Mouse (Mus musculus): ENCODE measurements around the gene AL731706.1. TPM values are rescaled to one million over a fixed set of nuclear protein-coding genes. Genes with fewer than 3 reads are reported as not detected.

AL731706.1 gene
- polyA plus RNA-seq, 1 experiment from 2014 or later, result 24.8 TPM

DNA sequence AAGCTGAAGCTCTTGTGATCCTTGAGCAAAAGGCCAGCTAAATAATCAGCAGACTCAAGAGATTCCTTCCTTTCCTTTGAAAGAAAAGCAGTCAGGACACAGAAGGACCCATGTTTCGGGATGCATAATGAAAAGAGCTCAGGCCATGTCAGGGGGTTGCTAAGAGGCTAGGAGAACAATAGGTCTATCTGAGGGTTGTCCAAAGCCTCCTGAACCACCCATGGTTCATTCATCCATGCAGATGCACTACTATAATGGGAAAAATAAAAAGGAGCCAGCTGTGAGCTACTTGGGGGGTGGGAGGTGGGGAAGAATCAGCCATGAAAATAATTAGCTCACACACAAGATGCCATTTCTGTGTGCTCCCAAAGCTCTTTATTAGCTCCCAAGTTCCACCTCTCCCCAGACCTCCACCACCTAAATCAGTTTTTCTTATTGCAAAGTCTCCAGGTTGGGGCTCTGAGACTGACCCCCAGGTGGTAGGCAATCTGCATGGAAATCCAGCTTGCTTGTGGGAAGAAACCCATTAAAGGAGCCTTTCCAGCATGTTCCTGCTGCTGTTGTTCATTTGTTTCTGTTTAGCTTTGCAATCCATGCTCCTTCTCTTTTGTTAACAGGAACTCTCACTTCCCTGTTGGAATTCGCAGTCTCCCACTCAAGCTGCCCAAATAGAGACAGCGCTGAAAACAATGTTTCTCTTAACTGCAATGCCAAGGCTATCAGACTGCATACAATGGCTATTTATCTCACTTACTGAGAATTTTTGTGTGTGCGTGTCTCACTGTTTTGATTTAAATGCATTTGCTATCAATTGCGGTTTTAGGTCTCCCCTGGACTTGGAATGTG lies 36.4 kb downstream of the AL731706.1 start:
- 50% methylated on average over 5 of the region's 5 CpGs for WGBS
- DNase-seq (ENCODE audit: low spot score) (no peak), ATAC-seq (no peak)
- Histone ChIP-seq H3K4me1 (ENCODE audit: insufficient read depth, low read depth, low read length) (no peaks in the 10 kb centered on the region), H3K27me3 (replicated peaks; ENCODE audit: insufficient read depth, low read length) (no peaks in the 10 kb centered on the region), H3K27ac (ENCODE audit: low read length) (no peak overlapping the region), H3K36me3 (ENCODE audit: insufficient read depth, low read length) (no peaks in the 10 kb centered on the region), H3K9ac (replicated peaks; ENCODE audit: low read depth) (no peak overlapping the region), H3K4me3 (ENCODE audit: low read depth, low read length) (no peak overlapping the region), H3K4me2 (replicated peaks; ENCODE audit: low read depth, low read length) (no peak overlapping the region), H3K9me3 (ENCODE audit: low read length) (no peaks in the 10 kb centered on the region)
- no peak for TF ChIP-seq CTCF (IDR thresholded peaks at IDR 0.05)
- TF ChIP-seq EP300 (IDR thresholded peaks at IDR 0.05), result no peak

DNA sequence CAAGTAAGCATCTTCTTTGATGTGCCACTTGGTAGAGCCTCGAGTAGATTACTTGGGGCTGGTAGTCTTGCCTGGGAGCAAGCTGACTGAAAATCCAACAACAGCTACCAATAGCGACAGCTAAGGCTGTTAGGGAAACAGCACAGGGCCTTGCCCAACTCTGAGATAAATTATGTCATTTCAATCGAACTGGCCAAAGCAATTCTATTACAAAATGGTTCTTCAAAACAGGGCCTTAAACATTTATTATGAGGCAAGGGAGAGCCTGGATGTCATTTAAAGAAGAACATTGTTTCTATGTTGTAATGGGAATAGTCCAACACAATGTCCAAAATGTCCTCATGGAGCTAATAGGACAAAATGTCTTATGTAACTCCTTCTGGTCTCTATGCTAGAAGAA lies 40.8 kb downstream of the AL731706.1 start:
- WGBS, result 49% methylated on average over 3 of the region's 3 CpGs
- Histone ChIP-seq H3K9me3 (ENCODE audit: low read length) (no peaks in the 10 kb centered on the region), H3K4me2 (replicated peaks; ENCODE audit: low read depth, low read length) (no peak overlapping the region), H3K4me1 (ENCODE audit: insufficient read depth, low read depth, low read length) (no peaks in the 10 kb centered on the region), H3K9ac (replicated peaks; ENCODE audit: low read depth) (no peak overlapping the region), H3K36me3 (ENCODE audit: insufficient read depth, low read length) (no peaks in the 10 kb centered on the region), H3K27ac (ENCODE audit: low read length) (no peak overlapping the region), H3K27me3 (replicated peaks; ENCODE audit: insufficient read depth, low read length) (no peaks in the 10 kb centered on the region), H3K4me3 (ENCODE audit: low read depth, low read length) (no peak overlapping the region)
- DNase-seq (ENCODE audit: low spot score) (no peak), ATAC-seq (no peak)
- TF ChIP-seq CTCF (IDR thresholded peaks at IDR 0.05) (no peak), EP300 (IDR thresholded peaks at IDR 0.05) (no peak)

DNA sequence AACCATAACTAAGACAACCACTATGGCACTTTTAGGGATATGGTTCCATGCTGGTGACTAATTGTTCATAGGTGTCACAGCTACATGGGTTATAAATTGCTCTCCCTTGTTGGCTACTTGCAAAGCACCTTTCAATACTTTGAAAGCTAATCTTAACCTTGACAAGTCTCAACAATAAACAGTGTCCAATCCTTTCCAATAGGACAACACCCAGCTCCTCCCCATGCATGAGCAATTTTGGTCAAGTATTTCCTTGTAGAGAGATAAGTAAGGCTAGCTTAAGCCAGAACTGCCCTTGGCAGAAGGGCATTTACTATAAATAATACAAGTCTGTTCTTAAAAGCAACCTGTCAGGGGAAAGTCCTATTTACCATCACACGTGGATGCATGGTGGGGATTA lies 53.2 kb downstream of the AL731706.1 start:
- Histone ChIP-seq H3K36me3 (ENCODE audit: insufficient read depth, low read length) (no peaks in the 10 kb centered on the region), H3K4me2 (replicated peaks; ENCODE audit: low read depth, low read length) (no peak overlapping the region), H3K4me1 (ENCODE audit: insufficient read depth, low read depth, low read length) (no peaks in the 10 kb centered on the region), H3K27ac (ENCODE audit: low read length) (no peak overlapping the region), H3K9me3 (ENCODE audit: low read length) (no peaks in the 10 kb centered on the region), H3K9ac (replicated peaks; ENCODE audit: low read depth) (no peak overlapping the region), H3K4me3 (ENCODE audit: low read depth, low read length) (no peak overlapping the region), H3K27me3 (replicated peaks; ENCODE audit: insufficient read depth, low read length) (no peaks in the 10 kb centered on the region)
- ATAC-seq (no peak), DNase-seq (ENCODE audit: low spot score) (no peak)
- TF ChIP-seq EP300 (IDR thresholded peaks at IDR 0.05) (no peak), CTCF (IDR thresholded peaks at IDR 0.05) (no peak)
- WGBS, result 37% methylated on average over 1 of the region's 1 CpGs

DNA sequence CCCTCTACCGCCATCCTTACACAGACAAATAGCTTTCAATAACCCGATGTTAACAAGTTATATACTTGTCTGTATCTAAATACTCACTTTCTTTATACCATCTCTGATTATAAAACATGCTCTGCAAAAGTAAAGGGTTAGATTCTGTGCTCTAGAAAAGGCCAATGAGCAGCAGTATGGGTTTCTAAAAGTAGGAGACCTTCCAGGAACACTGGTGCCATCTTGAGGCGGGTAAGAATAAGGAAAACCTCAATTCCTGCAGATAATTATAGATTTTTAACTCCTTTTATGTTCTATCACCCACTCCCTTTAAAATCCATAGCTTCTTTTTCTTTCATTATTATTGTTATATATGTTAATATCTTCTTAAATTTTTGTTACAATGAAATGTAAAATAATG lies 55.3 kb downstream of the AL731706.1 start:
- Histone ChIP-seq H3K9ac (replicated peaks; ENCODE audit: low read depth) (no peak overlapping the region), H3K9me3 (ENCODE audit: low read length) (no peaks in the 10 kb centered on the region), H3K4me3 (ENCODE audit: low read depth, low read length) (no peak overlapping the region), H3K4me1 (ENCODE audit: insufficient read depth, low read depth, low read length) (no peaks in the 10 kb centered on the region), H3K36me3 (ENCODE audit: insufficient read depth, low read length) (no peaks in the 10 kb centered on the region), H3K27me3 (replicated peaks; ENCODE audit: insufficient read depth, low read length) (no peaks in the 10 kb centered on the region), H3K27ac (ENCODE audit: low read length) (no peak overlapping the region), H3K4me2 (replicated peaks; ENCODE audit: low read depth, low read length) (no peak overlapping the region)
- DNase-seq (ENCODE audit: low spot score) (no peak), ATAC-seq (no peak)
- WGBS, result 54% methylated on average over 3 of the region's 3 CpGs
- 0 out of 2 replicates have a peak, but pooled peaks have one; percentile 12 for TF ChIP-seq CTCF (IDR thresholded peaks at IDR 0.05)
- TF ChIP-seq EP300 (IDR thresholded peaks at IDR 0.05), result no peak

DNA sequence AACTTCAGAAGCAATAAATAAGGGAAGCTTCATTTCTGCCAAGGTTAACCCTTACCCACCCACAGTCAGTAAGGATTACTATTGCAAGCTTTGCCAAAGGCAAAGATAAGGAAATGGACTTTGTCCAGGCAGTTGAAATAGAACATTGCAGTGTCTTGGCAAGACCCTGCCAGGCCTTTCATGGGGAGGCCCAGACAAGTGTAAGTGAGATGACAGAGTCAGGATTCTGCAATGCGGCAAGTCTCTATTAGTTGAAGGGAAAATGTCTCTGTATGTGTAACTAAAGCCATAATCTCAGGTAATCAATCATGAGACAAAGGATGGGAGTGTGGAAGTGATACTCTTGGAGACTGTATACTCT lies 56.5 kb downstream of the AL731706.1 start:
- Histone ChIP-seq H3K36me3 (ENCODE audit: insufficient read depth, low read length) (no peaks in the 10 kb centered on the region), H3K9me3 (ENCODE audit: low read length) (no peaks in the 10 kb centered on the region), H3K4me3 (ENCODE audit: low read depth, low read length) (no peak overlapping the region), H3K4me2 (replicated peaks; ENCODE audit: low read depth, low read length) (no peak overlapping the region), H3K4me1 (ENCODE audit: insufficient read depth, low read depth, low read length) (no peaks in the 10 kb centered on the region), H3K27ac (ENCODE audit: low read length) (no peak overlapping the region), H3K27me3 (replicated peaks; ENCODE audit: insufficient read depth, low read length) (no peaks in the 10 kb centered on the region), H3K9ac (replicated peaks; ENCODE audit: low read depth) (no peak overlapping the region)
- no peak for TF ChIP-seq CTCF (IDR thresholded peaks at IDR 0.05)
- no peak for TF ChIP-seq EP300 (IDR thresholded peaks at IDR 0.05)
- WGBS, result 67% methylated on average over 1 of the region's 1 CpGs
- ATAC-seq (no peak), DNase-seq (ENCODE audit: low spot score) (peak; percentile 8)

DNA sequence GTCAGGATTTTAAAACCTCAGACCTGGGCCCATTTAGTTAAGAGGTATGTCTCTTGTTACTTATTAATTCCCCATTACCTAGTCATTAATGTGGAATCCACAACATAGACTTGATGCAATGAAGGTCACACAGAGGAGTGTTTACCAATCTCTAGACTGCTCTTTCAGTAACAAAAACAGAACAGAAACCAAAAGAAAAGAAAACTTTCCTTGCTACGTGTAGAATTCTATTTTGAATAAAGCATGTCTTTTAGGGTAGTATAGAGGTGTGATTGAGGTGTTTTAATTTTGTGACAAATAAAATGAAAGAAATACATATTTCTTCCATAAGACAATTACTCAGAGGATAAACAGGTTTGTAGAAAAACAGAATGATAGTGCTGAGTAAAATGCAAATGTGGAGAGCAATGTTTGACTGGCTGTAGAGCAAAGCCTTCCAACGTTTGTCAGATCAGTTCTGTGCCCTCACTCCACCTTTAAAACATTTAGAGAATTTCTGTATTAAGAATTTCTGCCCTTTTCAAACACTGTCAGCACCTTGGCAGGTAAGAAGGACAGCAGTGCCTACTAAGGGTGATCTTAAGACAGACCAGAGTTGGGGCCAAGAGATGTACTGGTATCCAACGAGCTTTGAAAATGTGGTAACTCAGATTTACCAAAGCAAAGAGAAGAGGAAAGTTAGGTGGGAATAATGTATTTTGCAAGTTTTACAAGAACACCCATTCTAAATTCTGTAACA lies 57.0 kb downstream of the AL731706.1 start:
- ATAC-seq (no peak), DNase-seq (ENCODE audit: low spot score) (no peak)
- H3K4me3 ChIP-seq (ENCODE audit: low read depth, low read length), result no peak overlapping the region
- H3K27ac ChIP-seq (ENCODE audit: low read length), result no peak overlapping the region
- 62% methylated on average over 3 of the region's 3 CpGs for WGBS
- no peaks in the 10 kb centered on the region for H3K4me1 ChIP-seq (ENCODE audit: insufficient read depth, low read depth, low read length)
- H3K9me3 ChIP-seq (ENCODE audit: low read length), result no peaks in the 10 kb centered on the region
- H3K4me2 ChIP-seq (replicated peaks; ENCODE audit: low read depth, low read length), result no peak overlapping the region
- no peaks in the 10 kb centered on the region for H3K27me3 ChIP-seq (replicated peaks; ENCODE audit: insufficient read depth, low read length)
- no peaks in the 10 kb centered on the region for H3K36me3 ChIP-seq (ENCODE audit: insufficient read depth, low read length)
- H3K9ac ChIP-seq (replicated peaks; ENCODE audit: low read depth), result no peak overlapping the region
- TF ChIP-seq CTCF (IDR thresholded peaks at IDR 0.05) (no peak), EP300 (IDR thresholded peaks at IDR 0.05) (no peak)

Data from lung, postnatal 0 days (tissue).